Mouse (Mus musculus): ENCODE data around the gene Kl.

Gene Kl

DNA sequence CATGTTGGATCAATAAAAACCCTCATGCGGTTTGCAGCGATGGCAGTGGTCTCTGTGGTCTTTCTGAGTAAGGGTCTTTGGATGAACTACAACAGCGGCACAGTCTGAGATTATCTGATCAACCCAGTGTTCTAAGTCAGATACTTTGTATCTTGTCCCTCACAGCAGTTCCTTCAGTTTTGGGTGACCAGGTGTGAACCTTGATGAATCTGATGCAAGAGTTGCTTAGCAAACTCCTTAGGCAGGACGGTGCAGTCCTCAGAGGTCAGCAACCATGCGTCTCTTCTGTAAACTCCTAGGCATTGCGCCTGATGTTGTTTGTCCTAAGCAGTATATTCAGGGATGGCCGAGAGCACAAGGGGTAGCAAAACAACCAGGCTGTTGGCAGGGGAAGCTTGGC, 48.7 kb downstream of the Kl start:
- no peak for TF ChIP-seq GATA4 (IDR thresholded peaks at IDR 0.05; ENCODE audit: insufficient replicate concordance, low read length)

DNA sequence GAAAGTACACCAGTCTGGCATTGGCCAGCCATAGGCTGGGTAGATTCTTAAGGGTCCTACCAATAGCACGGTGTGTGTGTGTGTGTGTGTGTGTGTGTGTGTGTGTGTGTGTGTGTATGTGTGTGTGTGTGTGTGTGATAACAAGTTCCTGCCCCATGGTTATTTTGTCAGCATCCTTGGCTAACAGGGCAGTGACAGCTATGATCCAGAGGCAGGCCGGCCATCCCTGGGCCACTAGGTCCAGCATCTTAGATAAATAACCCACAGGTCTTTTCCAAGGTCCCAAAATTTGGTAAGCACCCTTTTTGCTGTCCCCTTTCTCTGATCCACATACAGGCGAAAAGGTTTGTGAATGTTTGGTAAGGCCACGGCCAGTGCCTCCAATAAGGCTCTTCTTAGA, 49.6 kb downstream of the Kl start:
- TF ChIP-seq GATA4 (IDR thresholded peaks at IDR 0.05; ENCODE audit: insufficient replicate concordance, low read length), result no peak

DNA sequence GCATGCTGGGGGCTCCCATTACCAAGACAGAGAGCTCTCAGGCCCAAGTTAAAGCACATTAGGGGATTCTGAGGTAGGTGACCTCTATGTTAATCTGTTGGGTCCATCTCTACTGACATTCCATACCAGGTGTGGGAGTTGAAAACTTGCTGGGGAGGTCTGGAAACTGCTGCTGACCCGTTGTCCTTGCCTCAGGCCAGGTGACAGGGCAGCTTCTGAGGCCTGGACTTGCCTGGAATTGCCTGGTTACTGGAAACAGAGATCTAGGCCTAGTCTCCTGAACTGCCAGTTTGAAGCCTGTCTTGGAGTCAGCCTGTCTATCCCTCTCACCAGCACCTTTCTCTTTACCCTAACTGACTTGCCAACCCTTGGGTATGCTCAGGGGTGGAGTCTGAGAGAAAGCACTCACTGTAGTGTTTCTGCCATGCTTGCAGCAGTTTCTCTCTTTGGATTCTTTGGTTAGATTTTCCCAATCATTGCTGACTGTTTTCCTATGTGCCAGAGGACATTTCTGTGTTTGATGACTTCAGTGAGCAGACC, 51.9 kb downstream of the Kl start:
- no peak for TF ChIP-seq GATA4 (IDR thresholded peaks at IDR 0.05; ENCODE audit: insufficient replicate concordance, low read length)

- TF ChIP-seq GATA4 (IDR thresholded peaks at IDR 0.05; ENCODE audit: insufficient replicate concordance, low read length), result no peak
Observed at GRCm38 (mm10) chr5:151018450-151018849, 66.0 kb downstream of the Kl start.

DNA sequence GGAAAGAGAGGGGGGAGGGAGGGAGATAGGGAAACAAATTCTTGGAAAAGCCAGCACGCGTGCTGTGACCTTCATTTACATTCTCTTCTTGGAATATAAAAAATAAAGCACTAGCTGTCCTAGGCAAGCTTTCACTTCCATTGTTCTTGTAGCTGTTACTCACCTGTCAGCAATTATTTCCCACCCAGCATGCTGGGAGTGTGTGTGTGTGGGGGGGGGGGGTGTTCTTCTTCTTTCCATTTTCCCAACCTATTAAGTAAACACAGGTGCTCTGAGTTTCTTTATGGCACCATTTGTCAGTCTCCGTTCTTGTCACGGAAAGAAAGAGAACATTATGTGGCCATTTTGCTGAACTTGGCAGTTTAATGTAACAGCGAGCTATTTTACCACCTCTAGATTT, 66.6 kb downstream of the Kl start:
- no peak for TF ChIP-seq GATA4 (IDR thresholded peaks at IDR 0.05; ENCODE audit: insufficient replicate concordance, low read length)

DNA sequence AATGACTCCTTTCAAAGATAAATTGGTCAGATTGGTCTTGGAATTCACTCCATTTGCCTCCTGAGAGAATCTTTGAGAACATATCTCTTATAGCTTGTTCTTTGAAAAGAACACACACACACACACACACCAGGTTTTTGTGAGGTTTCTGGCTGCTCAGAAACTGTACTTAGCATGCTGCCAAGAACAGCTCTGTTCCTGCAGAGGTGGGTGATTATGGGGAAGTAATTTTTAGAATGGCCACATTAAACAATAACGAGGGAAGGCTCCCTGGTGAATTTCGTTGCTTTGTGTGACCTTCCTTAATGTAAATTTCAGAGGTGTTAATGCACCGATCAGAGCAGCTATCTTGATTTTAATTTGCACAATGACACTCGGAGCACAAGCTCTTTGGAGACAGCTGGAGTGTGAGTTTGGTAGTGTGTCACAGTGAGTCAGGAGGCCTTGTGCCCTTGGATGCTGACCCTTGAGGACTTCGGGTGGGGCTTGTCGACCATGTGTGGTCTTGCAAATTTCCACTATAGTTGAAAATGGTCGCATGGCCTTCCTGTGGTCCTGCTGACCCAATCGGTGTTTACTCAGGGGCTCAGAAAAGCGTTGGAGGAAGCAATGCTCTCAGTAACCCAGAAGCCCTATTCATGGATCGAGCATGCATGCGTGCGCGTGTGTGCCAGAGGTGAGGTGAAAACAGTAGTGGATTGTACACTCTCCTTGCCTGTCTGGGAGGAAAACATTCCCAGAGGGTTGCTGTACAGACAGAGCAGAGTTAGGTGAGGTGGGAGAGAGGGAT, 67.8 kb downstream of the Kl start:
- TF ChIP-seq GATA4 (IDR thresholded peaks at IDR 0.05; ENCODE audit: insufficient replicate concordance, low read length), result no peak

- TF ChIP-seq GATA4 (IDR thresholded peaks at IDR 0.05; ENCODE audit: insufficient replicate concordance, low read length), result no peak
Observed at GRCm38 (mm10) chr5:151020831-151021230, 68.4 kb downstream of the Kl start.

GRCm38 (mm10) chr5:151022026-151022425, 69.6 kb downstream of the Kl start:
- no peak for TF ChIP-seq GATA4 (IDR thresholded peaks at IDR 0.05; ENCODE audit: insufficient replicate concordance, low read length)

- TF ChIP-seq GATA4 (IDR thresholded peaks at IDR 0.05; ENCODE audit: insufficient replicate concordance, low read length), result no peak
Observed at GRCm38 (mm10) chr5:151022939-151023338, 70.5 kb downstream of the Kl start.

DNA sequence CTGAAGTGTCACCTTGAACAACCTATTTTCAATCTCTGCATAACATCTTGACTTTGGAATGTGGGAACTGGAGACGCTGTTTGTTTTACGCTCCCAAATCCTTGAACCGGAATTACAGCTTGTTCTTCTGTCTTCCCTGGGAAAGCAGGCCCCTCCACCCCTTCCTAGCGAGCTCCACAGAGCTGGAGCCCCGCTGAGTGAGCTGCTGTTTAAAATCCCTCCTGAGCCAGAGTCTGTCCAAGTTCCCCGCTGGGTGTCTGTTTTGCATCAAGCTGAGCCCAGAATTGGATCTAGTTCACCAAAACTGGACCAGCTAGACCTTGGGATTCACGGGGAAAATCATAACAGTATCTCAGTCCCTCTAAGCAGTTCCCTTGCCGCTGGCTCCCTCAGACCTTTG, 71.1 kb downstream of the Kl start:
- no peak for TF ChIP-seq GATA4 (IDR thresholded peaks at IDR 0.05; ENCODE audit: insufficient replicate concordance, low read length)

- no peak for TF ChIP-seq GATA4 (IDR thresholded peaks at IDR 0.05; ENCODE audit: insufficient replicate concordance, low read length)
Observed at GRCm38 (mm10) chr5:151024483-151024882, 72.1 kb downstream of the Kl start.

DNA sequence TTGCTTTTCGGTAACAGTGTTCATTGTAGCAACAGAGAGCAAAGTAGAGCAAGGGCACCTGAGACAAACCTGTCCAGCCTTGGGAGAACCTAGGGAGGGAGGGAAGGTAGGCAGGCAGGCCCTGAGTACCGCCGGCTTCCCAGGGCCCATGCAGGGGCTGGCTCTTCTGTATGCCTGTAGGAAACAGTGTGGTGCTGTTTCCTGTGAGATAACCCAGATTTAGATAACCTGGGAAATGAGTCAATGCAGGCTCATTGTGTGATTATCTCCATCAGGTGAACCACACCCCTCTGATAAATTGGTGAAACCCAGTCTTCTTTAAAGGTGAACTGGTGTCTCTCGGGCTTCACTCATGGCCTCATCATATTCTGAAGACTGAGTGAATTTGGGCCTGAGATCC, 73.7 kb downstream of the Kl start:
- TF ChIP-seq GATA4 (IDR thresholded peaks at IDR 0.05; ENCODE audit: insufficient replicate concordance, low read length), result no peak

GRCm38 (mm10) chr5:151027171-151027570, 74.8 kb downstream of the Kl start:
- no peak for TF ChIP-seq GATA4 (IDR thresholded peaks at IDR 0.05; ENCODE audit: insufficient replicate concordance, low read length)

DNA sequence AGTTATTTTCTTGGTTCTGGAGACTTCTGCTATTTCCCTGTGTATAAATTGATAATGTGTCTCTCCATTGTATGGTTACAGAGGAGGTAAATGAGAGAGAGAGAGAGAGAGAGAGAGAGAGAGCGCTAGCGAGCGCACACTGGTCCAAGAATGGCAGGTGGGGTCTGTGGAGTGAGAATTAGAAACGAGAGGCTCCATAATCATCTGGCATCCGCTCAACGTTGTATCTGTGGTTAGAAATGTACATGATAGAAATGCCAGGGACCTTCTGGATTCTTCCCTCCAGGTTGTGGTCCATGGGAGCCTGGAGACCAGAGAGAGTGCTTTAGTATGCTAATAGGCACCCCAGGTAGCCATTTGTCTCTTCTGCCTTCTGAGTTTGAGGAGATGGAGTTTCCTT, 76.5 kb downstream of the Kl start:
- no peak for TF ChIP-seq GATA4 (IDR thresholded peaks at IDR 0.05; ENCODE audit: insufficient replicate concordance, low read length)

- TF ChIP-seq GATA4 (IDR thresholded peaks at IDR 0.05; ENCODE audit: insufficient replicate concordance, low read length), result no peak
Observed at GRCm38 (mm10) chr5:151034715-151035512, 82.5 kb downstream of the Kl start.

- TF ChIP-seq GATA4 (IDR thresholded peaks at IDR 0.05; ENCODE audit: insufficient replicate concordance, low read length), result no peak
Observed at GRCm38 (mm10) chr5:151037871-151038270, 85.5 kb downstream of the Kl start.

Measured in liver, adult (tissue).